Mouse (Mus musculus) forebrain, postnatal 0 days (tissue): ENCODE data around the gene Lcp1. TPM values are rescaled to one million over a fixed set of nuclear protein-coding genes. Genes with fewer than 3 reads are reported as not detected.

Experiments
- ATAC-seq: fragments of 200-750 bp; cut with Nextera tagmentation; 2 replicates; pipeline ENCODE4 v1.8.0; 2017; ENCODE audit warnings: mild to moderate bottlenecking, moderate library complexity
- DNase-seq: peaks from one replicate; pipeline ENCODE4 v3.0.0-alpha.2; 2015
- H3K27ac ChIP-seq: fragments of 300-500 bp; sonication (generic); 2 replicates; pipeline ENCODE4 v1.5.1; 2014; ENCODE audit warnings: low read depth, mild to moderate bottlenecking, antibody characterized with exemption, low read length, moderate library complexity, mixed read lengths
- H3K27me3 ChIP-seq: fragments of 300-500 bp; sonication (generic); 2 replicates; pipeline ENCODE4 v1.6.1; 2014; ENCODE audit warnings: mild to moderate bottlenecking, low read length, mixed read lengths; ENCODE audit not compliant: insufficient read depth
- H3K36me3 ChIP-seq: fragments of 300-500 bp; sonication (generic); 2 replicates; pipeline ENCODE4 v1.6.1; 2014; ENCODE audit warnings: mild to moderate bottlenecking, moderate library complexity; ENCODE audit not compliant: insufficient read depth
- H3K4me1 ChIP-seq: fragments of 300-500 bp; sonication (generic); 2 replicates; pipeline ENCODE4 v1.6.1; 2014; ENCODE audit warnings: antibody characterized with exemption; ENCODE audit not compliant: insufficient read depth
- H3K4me2 ChIP-seq: fragments of 300-500 bp; sonication (generic); 2 replicates; pipeline ENCODE4 v1.6.1; 2014; ENCODE audit warnings: low read depth, mild to moderate bottlenecking, moderate library complexity
- H3K4me3 ChIP-seq: fragments of 300-500 bp; sonication (generic); 2 replicates; pipeline ENCODE4 v1.5.1; 2014; ENCODE audit warnings: low read depth, low read length, mixed read lengths
- H3K9ac ChIP-seq: fragments of 300-500 bp; sonication (generic); 2 replicates; pipeline ENCODE4 v1.6.1; 2014; ENCODE audit warnings: mild to moderate bottlenecking
- H3K9me3 ChIP-seq: fragments of 300-500 bp; sonication (generic); 2 replicates; pipeline ENCODE4 v1.6.1; 2016; ENCODE audit warnings: low read length
- CTCF ChIP-seq: sonication (generic); IDR thresholded peaks from 2 replicates; pipeline ENCODE4 v1.5.1; 2016; ENCODE audit warnings: antibody characterized with exemption, control low read depth, low read depth
- WGBS: fragments of 180-500 bp; shearing (Covaris S2); extraction: QIAGEN DNeasy Blood & Tissue Kit; methylation state at CpG from one replicate; pipeline ENCODE4 v1.1.7; 2014; 5-methylcytosine and 5-hydroxymethylcytosine counted together
- polyA plus RNA-seq: library from polyadenylated mRNA; unstranded; fragments of >200 nt; fragmentation: Nextera tagmentation; extraction: Ambion mirVana; gene quantifications from 2 replicates; pipeline ENCODE4 v1.2.1, GENCODE M21; 2015
- total RNA-seq: library from RNA; depleted of rRNA; stranded (reverse); fragments of >200 nt; gene quantifications from 2 replicates; pipeline ENCODE4 v1.2.3, GENCODE M21; 2014

Gene Lcp1
- total and polyA plus RNA-seq, 2 experiments from 2014 or later, result 7.4 to 7.5 TPM

- H3K4me2 ChIP-seq, result no peak overlapping the region
- H3K9ac ChIP-seq, result no peak overlapping the region
- H3K4me3 ChIP-seq, result no peak overlapping the region
- H3K4me1 ChIP-seq, result no peaks in the 10 kb centered on the region
- 78% methylated on average over 6 of the region's 6 CpGs for WGBS
- TF ChIP-seq CTCF, result no peak
- H3K27ac ChIP-seq, result no peak overlapping the region
- no peaks in the 10 kb centered on the region for H3K36me3 ChIP-seq
- H3K9me3 ChIP-seq, result no peaks in the 10 kb centered on the region
- no peaks in the 10 kb centered on the region for H3K27me3 ChIP-seq
- no peak for ATAC-seq
- no peak for DNase-seq
Observed at GRCm38 (mm10) chr14:75208572-75209151, 77.8 kb downstream of the Lcp1 start.

- ATAC-seq, result peak; percentile 40; the same call in 1 of the 2 replicates
- Histone ChIP-seq H3K4me3 (no peak overlapping the region), H3K9me3 (no peaks in the 10 kb centered on the region), H3K4me2 (no peak overlapping the region), H3K36me3 (no peaks in the 10 kb centered on the region), H3K27ac (no peak overlapping the region), H3K27me3 (no peaks in the 10 kb centered on the region), H3K4me1 (no peaks in the 10 kb centered on the region), H3K9ac (no peak overlapping the region)
- no peak for DNase-seq
- WGBS, result 83% methylated on average over 11 of the region's 11 CpGs
- no peak for TF ChIP-seq CTCF
Observed at GRCm38 (mm10) chr14:75213752-75214151, 82.9 kb downstream of the Lcp1 start.

DNA sequence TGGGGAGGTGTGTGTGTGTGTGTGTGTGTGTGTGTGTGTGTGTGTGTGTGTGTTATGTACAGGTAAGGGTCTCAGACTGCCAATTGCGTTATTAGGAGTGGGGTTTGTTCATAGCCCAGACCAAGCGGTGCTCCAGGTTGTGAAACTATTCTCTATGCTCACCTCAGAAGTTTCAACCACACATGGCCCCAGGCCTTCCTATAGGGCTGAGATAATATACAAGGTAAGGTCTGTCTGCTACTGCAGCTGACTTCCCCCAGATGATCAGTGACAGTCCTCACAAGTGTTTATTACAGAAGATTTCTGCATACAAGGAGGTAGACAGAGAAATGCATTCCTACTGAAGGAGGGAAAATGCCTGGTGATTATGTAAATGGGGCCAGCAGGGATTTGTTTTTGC is 87.9 kb downstream of the Lcp1 start:
- 0 out of 2 replicates have a peak overlapping the region, but pooled peaks have one; percentile 45 for H3K27ac ChIP-seq
- H3K36me3 ChIP-seq, result no peaks in the 10 kb centered on the region
- no peak for TF ChIP-seq CTCF
- ATAC-seq (no peak; the same call in 1 of the 2 replicates), DNase-seq (no peak)
- H3K4me1 ChIP-seq, result no peaks in the 10 kb centered on the region
- no peak overlapping the region for H3K4me3 ChIP-seq
- 75% methylated on average over 2 of the region's 2 CpGs for WGBS
- no peak overlapping the region for H3K9ac ChIP-seq
- H3K4me2 ChIP-seq, result no peak overlapping the region
- H3K27me3 ChIP-seq, result no peaks in the 10 kb centered on the region
- no peaks in the 10 kb centered on the region for H3K9me3 ChIP-seq

GRCm38 (mm10) chr14:75219250-75219913 is 88.5 kb downstream of the Lcp1 start:
- ATAC-seq, result peak; percentile 56; the same call in 1 of the 2 replicates
- no peak for TF ChIP-seq CTCF
- Histone ChIP-seq H3K27ac (no peak overlapping the region), H3K4me2 (no peak overlapping the region), H3K36me3 (no peaks in the 10 kb centered on the region), H3K9me3 (no peaks in the 10 kb centered on the region), H3K4me3 (no peak overlapping the region), H3K9ac (no peak overlapping the region), H3K4me1 (no peaks in the 10 kb centered on the region), H3K27me3 (no peaks in the 10 kb centered on the region)
- WGBS, result 36% methylated on average over 5 of the region's 5 CpGs
- peak; percentile 45 for DNase-seq

DNA sequence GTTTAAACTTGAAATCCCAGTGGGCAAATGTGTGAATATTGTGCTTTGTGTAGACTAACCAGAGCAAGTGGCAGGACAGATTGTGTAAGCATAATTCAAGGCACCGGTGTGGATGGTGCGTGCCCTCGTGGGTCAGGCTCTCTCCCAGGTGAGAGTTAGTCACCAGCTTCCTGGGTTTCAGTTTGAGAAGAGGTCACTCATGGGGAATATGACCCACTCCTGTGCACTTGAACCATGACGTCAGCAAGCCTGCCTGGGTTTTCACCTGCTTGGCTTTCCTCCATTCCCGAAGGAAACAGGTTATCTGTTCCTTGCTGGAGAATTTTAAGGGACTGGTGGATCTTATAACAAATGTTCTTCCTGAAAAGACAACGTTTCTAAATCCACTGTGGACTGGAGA is 91.5 kb downstream of the Lcp1 start:
- H3K27me3 ChIP-seq, result no peaks in the 10 kb centered on the region
- no peaks in the 10 kb centered on the region for H3K4me1 ChIP-seq
- no peak for TF ChIP-seq CTCF
- no peak for ATAC-seq
- H3K4me3 ChIP-seq, result no peak overlapping the region
- no peak overlapping the region for H3K27ac ChIP-seq
- H3K36me3 ChIP-seq, result no peaks in the 10 kb centered on the region
- no peak for DNase-seq
- no peak overlapping the region for H3K4me2 ChIP-seq
- WGBS, result 84% methylated on average over 6 of the region's 6 CpGs
- no peaks in the 10 kb centered on the region for H3K9me3 ChIP-seq
- no peak overlapping the region for H3K9ac ChIP-seq

DNA sequence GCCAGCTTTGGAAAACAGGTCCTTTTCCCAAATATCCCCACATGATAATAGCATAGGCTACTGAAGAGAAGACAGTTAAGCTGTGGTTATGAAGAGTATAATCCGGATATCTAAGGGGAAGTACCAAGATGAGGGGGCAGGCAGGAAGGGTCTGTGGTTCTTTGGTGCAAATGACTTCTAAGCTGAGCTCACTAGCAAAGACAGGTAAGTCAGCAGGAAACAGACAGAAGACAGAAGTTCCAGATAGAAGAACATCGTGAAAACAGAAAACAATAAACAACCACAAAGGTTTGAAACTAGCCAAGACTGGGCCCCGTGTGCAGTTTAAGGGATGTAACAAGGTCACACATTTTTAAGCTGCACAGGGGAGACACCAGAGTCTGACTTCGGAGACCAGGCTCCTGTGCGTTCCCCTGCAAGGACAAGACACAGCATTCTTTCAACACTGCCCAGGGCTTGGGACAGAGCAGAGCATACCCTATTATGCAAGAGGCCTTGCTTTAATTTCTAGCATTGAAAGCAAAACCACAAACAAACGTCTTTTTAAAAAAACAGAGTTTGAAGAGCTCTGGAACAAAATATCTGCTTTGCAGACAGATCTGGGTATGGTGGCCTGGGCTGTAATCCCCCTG is 96.7 kb downstream of the Lcp1 start:
- WGBS, result 81% methylated on average over 6 of the region's 6 CpGs
- DNase-seq, result no peak

DNA sequence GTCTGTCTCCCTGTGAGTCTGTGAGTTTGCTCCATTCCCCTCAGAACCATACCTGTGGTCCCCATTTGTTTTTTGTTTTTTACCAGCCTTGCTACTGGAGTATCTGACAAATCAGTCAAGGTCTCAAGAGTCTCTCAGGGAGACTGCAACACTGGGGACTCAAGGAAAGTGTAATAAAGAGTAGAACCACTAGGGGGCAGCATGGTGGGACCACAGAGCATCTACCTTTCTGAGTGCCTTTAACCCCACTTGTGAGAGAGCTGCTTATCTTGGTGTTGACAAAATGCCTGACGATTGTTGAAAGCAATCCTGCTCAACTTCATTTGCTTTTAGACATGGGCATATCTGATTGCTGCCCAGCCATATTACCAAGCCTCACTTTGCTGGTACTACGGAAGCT is 98.9 kb downstream of the Lcp1 start:
- Histone ChIP-seq H3K9me3 (no peaks in the 10 kb centered on the region), H3K4me3 (no peak overlapping the region), H3K9ac (no peak overlapping the region), H3K4me1 (no peaks in the 10 kb centered on the region), H3K27ac (no peak overlapping the region), H3K27me3 (no peaks in the 10 kb centered on the region), H3K36me3 (no peaks in the 10 kb centered on the region), H3K4me2 (no peak overlapping the region)
- ATAC-seq, result no peak
- peak; percentile 66 for TF ChIP-seq CTCF
- DNase-seq, result peak; percentile 51
- WGBS, result 65% methylated on average over 2 of the region's 2 CpGs

More for the DNA sequence above, 96.7 kb downstream of the Lcp1 start:
- Histone ChIP-seq H3K4me1 (no peaks in the 10 kb centered on the region), H3K4me2 (no peak overlapping the region), H3K36me3 (no peaks in the 10 kb centered on the region), H3K27ac (no peak overlapping the region), H3K27me3 (no peaks in the 10 kb centered on the region), H3K9me3 (no peaks in the 10 kb centered on the region), H3K4me3 (no peak overlapping the region), H3K9ac (no peak overlapping the region)
- TF ChIP-seq CTCF, result no peak
- no peak for ATAC-seq
